Mouse (Mus musculus) forebrain, embryonic 14.5 days (tissue): ENCODE results near the gene Pomp. TPM values are rescaled to one million over a fixed set of nuclear protein-coding genes. Genes with fewer than 3 reads are reported as not detected.

ENCODE experiments used
- ATAC-seq: fragments of 200-750 bp; cut with Nextera tagmentation; 2 replicates; pipeline ENCODE4 v1.8.0; 2017; ENCODE audit warnings: mild to moderate bottlenecking, moderate library complexity
- DNase-seq: peaks from one replicate; pipeline ENCODE4 v3.0.0-alpha.2; 2015; ENCODE audit warnings: low spot score
- H3K27ac ChIP-seq: fragments of 300-500 bp; sonication (generic); 2 replicates; pipeline ENCODE4 v1.5.1; 2014; ENCODE audit warnings: low read depth, mild to moderate bottlenecking, control low read depth, low read length, moderate library complexity
- H3K27me3 ChIP-seq: fragments of 300-500 bp; sonication (generic); replicated peaks from 2 replicates; pipeline ENCODE4 v1.6.1; 2014; ENCODE audit warnings: low read length, control low read depth, mixed read lengths; ENCODE audit not compliant: control insufficient read depth, insufficient read depth
- H3K36me3 ChIP-seq: fragments of 300-500 bp; sonication (generic); 2 replicates; pipeline ENCODE4 v1.6.1; 2014; ENCODE audit warnings: low read length, control low read depth; ENCODE audit not compliant: control insufficient read depth, insufficient read depth
- H3K4me1 ChIP-seq: fragments of 300-500 bp; sonication (generic); 2 replicates; pipeline ENCODE4 v1.6.1; 2014; ENCODE audit warnings: antibody characterized with exemption, low read length, control low read depth; ENCODE audit not compliant: control insufficient read depth, insufficient read depth
- H3K4me2 ChIP-seq: fragments of 300-500 bp; sonication (generic); 2 replicates; pipeline ENCODE4 v1.6.1; 2014; ENCODE audit warnings: mild to moderate bottlenecking, control low read depth, low read length
- H3K4me3 ChIP-seq: fragments of 300-500 bp; sonication (generic); 2 replicates; pipeline ENCODE4 v1.5.1; 2014; ENCODE audit warnings: low read depth, low read length, control low read depth
- H3K9ac ChIP-seq: fragments of 300-500 bp; sonication (generic); 2 replicates; pipeline ENCODE4 v1.6.1; 2014; ENCODE audit warnings: mild to moderate bottlenecking, low read length, control low read depth, moderate library complexity
- H3K9me3 ChIP-seq: fragments of 300-500 bp; sonication (generic); replicated peaks from 2 replicates; pipeline ENCODE4 v1.6.1; 2016; ENCODE audit warnings: low read length, control low read depth, mixed read lengths; ENCODE audit not compliant: control insufficient read depth
- WGBS: fragments of 180-500 bp; shearing (Covaris S2); extraction: QIAGEN DNeasy Blood & Tissue Kit; methylation state at CpG from one replicate; pipeline ENCODE4 v1.1.7; 2014; 5-methylcytosine and 5-hydroxymethylcytosine counted together
- polyA plus RNA-seq: library from polyadenylated mRNA; unstranded; fragments of >200 nt; fragmentation: Nextera tagmentation; extraction: Ambion mirVana; gene quantifications from 2 replicates; pipeline ENCODE4 v1.2.1, GENCODE M21; 2014

The Pomp gene
- polyA plus RNA-seq, 1 experiment from 2014 or later, result 580 TPM

GRCm38 (mm10) chr5:147907144-147907543 is 46.9 kb downstream of the Pomp start:
- no peaks in the 10 kb centered on the region for H3K36me3 ChIP-seq
- no peak overlapping the region for H3K9ac ChIP-seq
- no peak overlapping the region for H3K27ac ChIP-seq
- no peaks in the 10 kb centered on the region for H3K27me3 ChIP-seq
- ATAC-seq, result no peak
- H3K4me3 ChIP-seq, result no peak overlapping the region
- H3K4me2 ChIP-seq, result no peak overlapping the region
- no peak for DNase-seq
- H3K9me3 ChIP-seq, result no peaks in the 10 kb centered on the region
- no peaks in the 10 kb centered on the region for H3K4me1 ChIP-seq
- 61% methylated on average over 9 of the region's 11 CpGs for WGBS

DNA sequence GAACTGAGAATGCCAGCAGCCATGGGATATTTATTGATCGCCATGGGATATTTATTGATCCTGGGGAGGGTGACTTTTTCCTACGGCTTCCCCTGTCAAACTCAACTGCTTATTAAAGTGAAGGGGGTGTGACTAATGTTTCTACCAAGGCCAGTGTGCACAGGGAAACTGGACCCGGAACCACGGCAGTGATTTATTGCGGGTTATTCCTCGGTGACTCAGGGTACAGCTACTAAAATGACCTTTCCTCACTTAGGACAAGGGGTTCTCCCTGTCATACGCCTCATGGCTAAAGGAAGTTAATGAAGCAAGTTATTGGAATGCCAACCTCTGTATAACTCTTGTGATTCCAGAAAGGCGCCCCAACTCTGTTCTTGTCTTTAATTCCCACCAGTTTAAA is 47.6 kb downstream of the Pomp start:
- no peaks in the 10 kb centered on the region for H3K4me1 ChIP-seq
- no peak overlapping the region for H3K9ac ChIP-seq
- DNase-seq (no peak), ATAC-seq (no peak)
- no peaks in the 10 kb centered on the region for H3K36me3 ChIP-seq
- 94% methylated on average over 8 of the region's 8 CpGs for WGBS
- H3K4me3 ChIP-seq, result no peak overlapping the region
- no peaks in the 10 kb centered on the region for H3K27me3 ChIP-seq
- no peak overlapping the region for H3K4me2 ChIP-seq
- no peak overlapping the region for H3K27ac ChIP-seq
- no peaks in the 10 kb centered on the region for H3K9me3 ChIP-seq

- 91% methylated on average over 12 of the region's 12 CpGs for WGBS
- ATAC-seq (no peak), DNase-seq (no peak)
- Histone ChIP-seq H3K4me3 (no peak overlapping the region), H3K27me3 (no peaks in the 10 kb centered on the region), H3K4me1 (no peaks in the 10 kb centered on the region), H3K36me3 (no peaks in the 10 kb centered on the region), H3K4me2 (no peak overlapping the region), H3K9ac (no peak overlapping the region), H3K27ac (no peak overlapping the region), H3K9me3 (no peaks in the 10 kb centered on the region)
These were observed 50.7 kb downstream of the Pomp start for GRCm38 (mm10) chr5:147910807-147911509.

DNA sequence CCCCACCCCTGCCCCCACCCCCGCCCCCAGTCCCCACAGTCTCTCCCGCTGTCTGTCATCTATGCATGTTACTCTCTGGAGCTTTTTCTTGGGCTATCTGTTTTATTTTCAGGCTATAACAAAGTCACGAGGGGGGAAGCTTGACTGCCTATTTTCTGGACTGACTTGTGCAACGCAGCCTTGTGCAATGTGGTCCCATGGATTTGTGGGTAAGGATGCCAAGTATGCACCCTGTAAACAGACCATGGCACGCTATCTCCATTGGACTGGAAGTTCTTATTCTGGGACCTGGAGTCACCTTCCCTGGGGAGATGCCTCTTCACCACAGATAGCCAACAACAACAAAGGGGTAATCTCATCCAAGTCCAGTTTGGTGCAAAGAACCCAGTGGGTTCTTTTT is 51.5 kb downstream of the Pomp start:
- Histone ChIP-seq H3K27ac (no peak overlapping the region), H3K27me3 (no peaks in the 10 kb centered on the region), H3K9me3 (no peaks in the 10 kb centered on the region), H3K9ac (no peak overlapping the region), H3K36me3 (no peaks in the 10 kb centered on the region), H3K4me1 (no peaks in the 10 kb centered on the region), H3K4me2 (no peak overlapping the region), H3K4me3 (no peak overlapping the region)
- no peak for DNase-seq
- 86% methylated on average over 5 of the region's 5 CpGs for WGBS
- ATAC-seq, result no peak

- Histone ChIP-seq H3K36me3 (no peaks in the 10 kb centered on the region), H3K4me3 (no peak overlapping the region), H3K27ac (no peak overlapping the region), H3K27me3 (no peaks in the 10 kb centered on the region), H3K9ac (no peak overlapping the region), H3K9me3 (no peaks in the 10 kb centered on the region), H3K4me1 (no peaks in the 10 kb centered on the region), H3K4me2 (no peak overlapping the region)
- ATAC-seq, result no peak
- no peak for DNase-seq
- WGBS, result 40% methylated on average over 14 of the region's 14 CpGs
These were observed 53.1 kb downstream of the Pomp start for GRCm38 (mm10) chr5:147913241-147913842.

DNA sequence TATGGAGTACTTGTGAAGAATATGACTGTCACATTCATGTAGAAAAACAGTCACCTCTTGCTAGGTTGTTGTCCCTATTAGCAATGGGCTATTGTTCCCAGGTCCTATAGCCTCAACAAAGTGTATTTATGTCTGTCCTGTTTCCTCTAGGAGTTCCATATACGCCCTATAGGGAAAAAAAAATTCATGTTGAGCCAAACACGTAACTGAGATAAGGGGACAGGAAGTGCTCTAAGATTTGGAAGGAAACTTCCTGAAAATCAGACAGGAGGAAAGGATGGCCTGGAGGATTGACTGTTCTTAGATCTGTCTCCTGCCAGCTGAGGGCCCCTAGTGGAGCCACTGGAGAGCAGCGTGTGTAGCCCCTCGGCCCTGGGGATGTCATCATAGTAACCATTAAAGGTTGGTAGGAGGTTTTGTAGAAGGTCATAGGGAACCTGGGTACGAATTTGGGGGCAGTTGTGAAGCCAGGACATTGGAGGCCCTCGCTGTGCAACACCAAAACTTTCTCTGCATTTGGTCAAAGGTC is 54.8 kb downstream of the Pomp start:
- no peaks in the 10 kb centered on the region for H3K4me1 ChIP-seq
- H3K36me3 ChIP-seq, result no peaks in the 10 kb centered on the region
- no peaks in the 10 kb centered on the region for H3K9me3 ChIP-seq
- H3K4me3 ChIP-seq, result no peak overlapping the region
- no peak overlapping the region for H3K9ac ChIP-seq
- no peak overlapping the region for H3K4me2 ChIP-seq
- H3K27me3 ChIP-seq, result no peaks in the 10 kb centered on the region
- DNase-seq (no peak), ATAC-seq (no peak)
- no peak overlapping the region for H3K27ac ChIP-seq
- 60% methylated on average over 6 of the region's 6 CpGs for WGBS

GRCm38 (mm10) chr5:147916171-147916570 is 55.9 kb downstream of the Pomp start:
- Histone ChIP-seq H3K9ac (no peak overlapping the region), H3K27ac (no peak overlapping the region), H3K4me2 (no peak overlapping the region), H3K27me3 (no peaks in the 10 kb centered on the region), H3K4me3 (no peak overlapping the region), H3K9me3 (no peaks in the 10 kb centered on the region), H3K4me1 (no peaks in the 10 kb centered on the region), H3K36me3 (no peaks in the 10 kb centered on the region)
- DNase-seq, result no peak
- no peak for ATAC-seq
- 83% methylated on average over 9 of the region's 9 CpGs for WGBS

DNA sequence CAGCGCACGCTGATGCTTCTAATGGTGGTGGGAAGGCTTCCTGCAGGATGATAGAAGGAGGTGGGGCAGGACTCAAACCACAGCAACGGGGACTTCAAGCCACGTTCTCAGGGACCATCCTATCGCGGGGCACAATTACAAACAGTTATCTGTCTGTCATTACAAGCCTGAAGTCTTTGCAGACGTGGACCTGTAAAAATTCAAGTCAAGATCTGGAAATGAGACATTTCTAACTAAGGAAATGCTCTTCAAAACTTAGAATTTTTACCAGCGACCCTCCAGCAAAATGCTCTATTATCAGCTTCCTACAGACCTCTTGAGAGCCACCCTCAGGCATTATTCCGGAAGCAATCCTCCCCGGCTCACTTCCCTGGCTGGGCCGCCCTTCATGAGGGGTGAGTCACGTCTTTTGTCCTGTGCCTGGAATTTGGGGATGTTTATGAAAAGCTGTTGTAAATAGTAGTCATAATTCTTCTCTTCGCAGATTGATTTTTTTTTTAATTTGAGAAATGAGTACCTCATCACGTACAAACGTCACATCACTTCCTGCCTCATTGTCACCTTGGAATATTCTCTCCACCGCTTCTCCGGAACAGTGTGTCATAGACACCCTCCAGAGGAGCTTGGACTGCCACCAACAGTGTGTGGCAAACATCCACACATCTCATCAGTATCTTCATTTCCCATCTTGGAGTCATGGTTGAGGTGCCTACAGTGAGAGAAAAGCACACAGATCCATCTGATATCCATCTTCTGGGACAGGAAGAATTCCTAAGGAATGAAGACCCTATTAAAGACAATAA is 58.0 kb downstream of the Pomp start:
- DNase-seq (no peak), ATAC-seq (no peak)
- H3K9me3 ChIP-seq, result no peaks in the 10 kb centered on the region
- no peaks in the 10 kb centered on the region for H3K36me3 ChIP-seq
- H3K27me3 ChIP-seq, result no peaks in the 10 kb centered on the region
- no peak overlapping the region for H3K4me2 ChIP-seq
- no peaks in the 10 kb centered on the region for H3K4me1 ChIP-seq
- no peak overlapping the region for H3K27ac ChIP-seq
- no peak overlapping the region for H3K9ac ChIP-seq
- 82% methylated on average over 17 of the region's 17 CpGs for WGBS
- no peak overlapping the region for H3K4me3 ChIP-seq

- ATAC-seq (no peak), DNase-seq (no peak)
- Histone ChIP-seq H3K9ac (no peak overlapping the region), H3K27me3 (no peaks in the 10 kb centered on the region), H3K4me2 (no peak overlapping the region), H3K4me1 (no peaks in the 10 kb centered on the region), H3K36me3 (no peaks in the 10 kb centered on the region), H3K27ac (no peak overlapping the region), H3K9me3 (no peaks in the 10 kb centered on the region), H3K4me3 (no peak overlapping the region)
- WGBS, result 87% methylated on average over 5 of the region's 5 CpGs
These were observed 64.4 kb downstream of the Pomp start for GRCm38 (mm10) chr5:147924621-147925020.
